Mouse (Mus musculus): Measurements from ENCODE around the gene Actr10. TPM values are rescaled to one million over a fixed set of nuclear protein-coding genes. Genes with fewer than 3 reads are reported as not detected.
A peak's percentile ranks its signal among the peaks of the same experiment; 100 is the strongest.

The Actr10 gene
- total and polyA plus RNA-seq, 2 experiments from 2014 or later, result 119 to 232 TPM

DNA sequence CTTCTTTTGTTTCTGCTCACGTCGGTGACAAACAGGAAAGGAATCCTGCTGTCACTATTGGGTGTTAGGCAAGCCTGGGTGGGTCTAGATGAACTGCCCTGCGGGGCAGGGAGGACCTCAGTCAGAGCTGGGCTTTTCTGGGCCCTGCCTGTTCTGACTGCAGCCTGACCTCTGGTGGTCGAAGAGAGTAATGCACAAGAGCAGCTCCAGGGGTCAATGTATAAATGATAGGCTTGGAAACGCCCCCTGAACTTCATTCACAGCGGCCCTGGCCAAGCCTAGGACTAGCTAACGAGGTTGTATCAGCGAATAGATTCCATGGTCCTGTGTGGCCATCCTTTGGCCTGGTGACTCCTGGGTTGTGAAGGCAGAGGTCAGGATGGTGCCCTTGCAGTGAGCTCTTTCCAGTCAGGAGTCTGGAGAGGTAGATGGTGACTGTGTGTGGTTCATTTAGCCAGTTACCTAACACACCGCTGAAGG, 27.4 kb upstream of the Actr10 start:
- Histone ChIP-seq H3K27me3 (ENCODE audit: control insufficient read depth, insufficient read depth, low read length) (0 out of 2 replicates have a peak, but pooled peaks cover 3% of the 10 kb centered on the region), H3K4me3 (ENCODE audit: low read depth, low read length) (no peak overlapping the region), H3K36me3 (replicated peaks; ENCODE audit: control insufficient read depth, insufficient read depth, low read length) (no peaks in the 10 kb centered on the region), H3K4me1 (ENCODE audit: control insufficient read depth, insufficient read depth) (no peaks in the 10 kb centered on the region), H3K27ac (ENCODE audit: low read depth) (no peak overlapping the region), H3K4me2 (ENCODE audit: low read depth, low read length) (no peak overlapping the region), H3K9ac (replicated peaks; ENCODE audit: low read depth, low read length) (no peak overlapping the region), H3K9me3 (replicated peaks; ENCODE audit: control insufficient read depth, low read length) (0 out of 2 replicates have a peak, but pooled peaks cover 5% of the 10 kb centered on the region)
- TF ChIP-seq EP300 (IDR thresholded peaks at IDR 0.05; ENCODE audit: low read depth) (no peak), CTCF (IDR thresholded peaks at IDR 0.05; ENCODE audit: low read depth) (peak; percentile 87)
- WGBS, result 9% methylated on average over 9 of the region's 9 CpGs
- ATAC-seq (ENCODE audit: insufficient read depth, low read depth) (peak; percentile 60), DNase-seq (ENCODE audit: low spot score) (peak; percentile 71)

DNA sequence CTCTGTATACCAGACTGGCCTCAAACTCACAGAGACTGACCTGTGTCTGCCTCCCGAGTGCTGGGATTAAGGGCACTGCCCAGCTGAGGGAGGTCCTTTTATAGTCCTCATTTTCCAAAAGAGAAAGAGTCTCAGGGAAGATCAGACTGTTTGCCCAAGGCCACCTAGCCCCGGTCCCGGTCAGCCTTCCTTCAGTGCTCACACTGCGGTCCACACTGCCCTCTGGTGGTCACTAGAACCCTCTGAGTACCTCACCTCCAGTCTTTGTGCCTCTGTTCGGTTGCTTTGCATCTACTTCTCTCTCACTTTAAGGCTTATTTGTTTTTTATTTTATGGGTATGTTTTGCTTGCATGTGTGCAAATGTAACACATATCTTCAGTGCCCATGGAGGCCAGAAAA, 26.6 kb upstream of the Actr10 start:
- 7% methylated on average over 5 of the region's 5 CpGs for WGBS
- DNase-seq (ENCODE audit: low spot score), result peak; percentile 75
- ATAC-seq (ENCODE audit: insufficient read depth, low read depth), result peak; percentile 67

DNA sequence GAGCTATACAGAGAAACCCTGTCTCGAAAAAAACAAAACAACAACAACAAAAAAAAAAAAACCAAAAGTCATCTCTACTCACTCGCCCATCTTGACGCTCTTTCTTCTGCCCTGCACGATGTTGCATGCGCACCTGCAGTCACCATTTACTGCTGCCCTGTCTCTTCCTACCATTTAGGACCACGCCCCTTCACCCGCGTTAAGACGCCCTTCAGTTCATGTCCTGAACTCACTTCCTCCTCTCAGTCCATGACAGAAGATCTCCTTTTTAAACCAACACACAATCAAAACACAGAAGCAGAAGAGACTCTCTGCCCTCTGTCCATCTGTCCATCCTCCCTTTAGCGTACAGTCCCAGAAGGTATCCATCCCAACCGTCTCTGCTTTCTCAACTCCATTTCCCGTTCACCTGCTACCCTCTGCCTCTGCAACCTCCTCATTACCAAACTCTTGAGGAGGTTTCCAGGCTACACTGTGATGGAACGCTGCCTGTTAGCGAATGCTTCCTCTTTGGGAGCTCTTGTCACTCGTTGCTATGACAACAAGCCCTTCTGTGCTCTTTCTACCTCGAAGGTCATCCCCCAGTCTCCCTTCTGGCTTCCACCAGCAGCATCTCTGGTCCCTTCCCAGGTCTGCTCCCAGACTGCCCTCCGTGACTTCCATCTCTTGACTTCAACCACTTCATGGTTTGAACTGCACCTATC, 25.8 kb upstream of the Actr10 start:
- H3K9ac ChIP-seq (replicated peaks; ENCODE audit: low read depth, low read length), result no peak overlapping the region
- DNase-seq (ENCODE audit: low spot score), result no peak
- 67% methylated on average over 17 of the region's 17 CpGs for WGBS
- H3K9me3 ChIP-seq (replicated peaks; ENCODE audit: control insufficient read depth, low read length), result no peaks in the 10 kb centered on the region
- no peak overlapping the region for H3K4me3 ChIP-seq (ENCODE audit: low read depth, low read length)
- H3K36me3 ChIP-seq (replicated peaks; ENCODE audit: control insufficient read depth, insufficient read depth, low read length), result no peaks in the 10 kb centered on the region
- no peak overlapping the region for H3K4me2 ChIP-seq (ENCODE audit: low read depth, low read length)
- ATAC-seq (ENCODE audit: insufficient read depth, low read depth), result no peak
- no peak for TF ChIP-seq EP300 (IDR thresholded peaks at IDR 0.05; ENCODE audit: low read depth)
- no peak for TF ChIP-seq CTCF (IDR thresholded peaks at IDR 0.05; ENCODE audit: low read depth)
- H3K4me1 ChIP-seq (ENCODE audit: control insufficient read depth, insufficient read depth), result no peaks in the 10 kb centered on the region
- H3K27ac ChIP-seq (ENCODE audit: low read depth), result no peak overlapping the region
- 0 out of 2 replicates have a peak, but pooled peaks cover 3% of the 10 kb centered on the region for H3K27me3 ChIP-seq (ENCODE audit: control insufficient read depth, insufficient read depth, low read length)

More for the DNA sequence above, 26.6 kb upstream of the Actr10 start:
- Histone ChIP-seq H3K4me3 (ENCODE audit: low read depth, low read length) (no peak overlapping the region), H3K4me2 (ENCODE audit: low read depth, low read length) (no peak overlapping the region), H3K27me3 (ENCODE audit: control insufficient read depth, insufficient read depth, low read length) (0 out of 2 replicates have a peak, but pooled peaks cover 3% of the 10 kb centered on the region), H3K9ac (replicated peaks; ENCODE audit: low read depth, low read length) (no peak overlapping the region), H3K27ac (ENCODE audit: low read depth) (no peak overlapping the region), H3K9me3 (replicated peaks; ENCODE audit: control insufficient read depth, low read length) (0 out of 2 replicates have a peak, but pooled peaks cover 5% of the 10 kb centered on the region), H3K36me3 (replicated peaks; ENCODE audit: control insufficient read depth, insufficient read depth, low read length) (no peaks in the 10 kb centered on the region), H3K4me1 (ENCODE audit: control insufficient read depth, insufficient read depth) (no peaks in the 10 kb centered on the region)
- TF ChIP-seq CTCF (IDR thresholded peaks at IDR 0.05; ENCODE audit: low read depth), result peak; percentile 95
- no peak for TF ChIP-seq EP300 (IDR thresholded peaks at IDR 0.05; ENCODE audit: low read depth)

DNA sequence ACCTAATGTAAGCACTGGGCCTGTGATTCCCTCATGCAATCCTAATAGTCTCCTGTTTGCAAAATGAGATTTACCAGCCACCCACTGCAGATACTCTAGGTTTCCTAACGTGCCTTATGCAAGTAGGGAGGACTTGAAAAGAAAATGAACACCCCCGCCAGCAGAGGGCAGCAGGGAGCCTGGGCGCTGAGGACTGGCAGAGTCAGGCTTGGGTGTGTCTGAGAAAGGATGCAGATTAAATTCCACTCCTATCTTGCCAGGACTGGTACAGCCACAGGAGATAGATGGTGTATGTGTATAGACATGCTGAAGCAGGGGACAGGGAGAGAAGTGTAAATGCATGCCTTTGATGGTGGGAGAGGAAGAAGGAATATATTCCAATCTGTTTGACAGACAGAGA, 24.2 kb upstream of the Actr10 start:
- Histone ChIP-seq H3K27me3 (ENCODE audit: control insufficient read depth, insufficient read depth, low read length) (0 out of 2 replicates have a peak, but pooled peaks cover 3% of the 10 kb centered on the region), H3K4me3 (ENCODE audit: low read depth, low read length) (no peak overlapping the region), H3K27ac (ENCODE audit: low read depth) (no peak overlapping the region), H3K4me2 (ENCODE audit: low read depth, low read length) (no peak overlapping the region), H3K4me1 (ENCODE audit: control insufficient read depth, insufficient read depth) (no peaks in the 10 kb centered on the region), H3K9me3 (replicated peaks; ENCODE audit: control insufficient read depth, low read length) (no peaks in the 10 kb centered on the region), H3K36me3 (replicated peaks; ENCODE audit: control insufficient read depth, insufficient read depth, low read length) (no peaks in the 10 kb centered on the region), H3K9ac (replicated peaks; ENCODE audit: low read depth, low read length) (no peak overlapping the region)
- ATAC-seq (ENCODE audit: insufficient read depth, low read depth), result no peak
- 35% methylated on average over 3 of the region's 3 CpGs for WGBS
- no peak for TF ChIP-seq EP300 (IDR thresholded peaks at IDR 0.05; ENCODE audit: low read depth)
- TF ChIP-seq CTCF (IDR thresholded peaks at IDR 0.05; ENCODE audit: low read depth), result peak; percentile 60
- no peak for DNase-seq (ENCODE audit: low spot score)

DNA sequence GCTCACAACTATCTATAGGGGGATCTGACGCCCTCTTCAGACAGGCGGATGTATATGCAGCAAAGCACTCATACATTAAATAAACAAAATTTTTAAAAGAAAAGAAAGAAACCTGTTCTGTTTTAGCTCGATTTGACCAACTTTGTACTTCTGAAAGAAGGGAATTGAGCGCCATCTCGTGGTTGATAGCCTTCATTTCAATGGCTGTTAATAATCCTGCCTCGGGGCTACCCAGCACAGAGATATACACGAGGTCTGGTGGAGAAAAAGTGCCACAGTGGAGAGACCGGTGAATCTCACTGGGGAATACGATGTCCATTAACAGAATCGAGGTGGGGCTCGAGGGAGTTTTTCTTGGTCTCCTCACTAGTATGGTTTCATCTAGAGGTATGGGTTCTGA, 23.3 kb upstream of the Actr10 start:
- DNase-seq (ENCODE audit: low spot score) (peak; percentile 38), ATAC-seq (ENCODE audit: insufficient read depth, low read depth) (no peak)
- Histone ChIP-seq H3K27ac (ENCODE audit: low read depth) (no peak overlapping the region), H3K27me3 (ENCODE audit: control insufficient read depth, insufficient read depth, low read length) (0 out of 2 replicates have a peak, but pooled peaks cover 3% of the 10 kb centered on the region), H3K4me2 (ENCODE audit: low read depth, low read length) (no peak overlapping the region), H3K4me3 (ENCODE audit: low read depth, low read length) (no peak overlapping the region), H3K9ac (replicated peaks; ENCODE audit: low read depth, low read length) (no peak overlapping the region), H3K36me3 (replicated peaks; ENCODE audit: control insufficient read depth, insufficient read depth, low read length) (no peaks in the 10 kb centered on the region), H3K4me1 (ENCODE audit: control insufficient read depth, insufficient read depth) (no peaks in the 10 kb centered on the region), H3K9me3 (replicated peaks; ENCODE audit: control insufficient read depth, low read length) (no peaks in the 10 kb centered on the region)
- peak; percentile 62 for TF ChIP-seq CTCF (IDR thresholded peaks at IDR 0.05; ENCODE audit: low read depth)
- TF ChIP-seq EP300 (IDR thresholded peaks at IDR 0.05; ENCODE audit: low read depth), result no peak
- WGBS, result 47% methylated on average over 11 of the region's 11 CpGs
